Mouse (Mus musculus): ENCODE data around the gene Ube2u. TPM values are rescaled to one million over a fixed set of nuclear protein-coding genes. Genes with fewer than 3 reads are reported as not detected.

The Ube2u gene
- total RNA-seq, 2 experiments from 2014 or later = not detected

DNA sequence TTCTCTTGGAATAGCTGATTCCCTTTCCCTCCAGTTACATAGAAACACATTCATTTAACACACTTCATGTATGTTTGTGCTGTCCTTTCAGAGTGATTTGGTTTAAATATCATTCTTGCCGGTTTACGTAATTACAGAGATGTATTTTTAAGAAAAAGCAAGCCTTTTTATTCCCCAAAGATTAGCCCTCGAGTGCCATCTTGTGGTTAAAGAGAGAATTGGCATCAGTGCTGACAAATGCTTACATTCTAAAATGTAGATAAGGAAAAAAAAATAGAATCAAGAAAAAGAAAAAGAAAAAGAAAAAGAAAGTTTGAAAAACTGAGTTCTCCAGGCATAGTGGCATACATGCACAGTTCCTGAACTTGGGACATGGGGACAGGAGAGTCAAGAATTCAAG, 59.2 kb downstream of the Ube2u start:
- intact Hi-C loops (cut with DNase I) = loop anchor here (1.0 to 10.0 kb wide), 6 partner anchors 131 to 591 kb away; partner anchors contain the start of gene Ror1
- DNase-seq = peak; percentile 16 to 68

DNA sequence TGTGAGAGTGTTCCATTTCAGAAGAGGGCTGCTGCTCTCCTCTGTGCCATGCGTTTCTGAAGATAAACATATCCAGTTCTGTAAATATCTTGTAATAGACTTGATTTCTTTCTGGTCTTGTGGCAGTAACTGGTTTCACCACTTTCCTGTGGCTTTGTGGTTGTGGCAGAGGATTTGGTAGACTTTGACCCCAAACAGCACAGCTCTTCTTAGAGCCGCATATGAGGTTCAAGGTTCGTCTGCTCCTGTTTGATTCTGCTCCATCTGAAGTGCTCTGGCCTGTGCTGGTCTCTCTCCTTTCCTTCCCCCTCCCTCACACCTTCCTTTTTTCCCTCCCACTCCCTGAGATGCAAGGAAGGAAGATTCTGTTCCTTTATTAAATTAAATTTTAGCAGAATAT, 60.8 kb downstream of the Ube2u start:
- DNase-seq = no peak
- intact Hi-C loops (cut with DNase I) = loop anchor here (2.0 to 10.0 kb wide), 5 partner anchors 132 to 592 kb away; no protein-coding TSS in a partner anchor

DNA sequence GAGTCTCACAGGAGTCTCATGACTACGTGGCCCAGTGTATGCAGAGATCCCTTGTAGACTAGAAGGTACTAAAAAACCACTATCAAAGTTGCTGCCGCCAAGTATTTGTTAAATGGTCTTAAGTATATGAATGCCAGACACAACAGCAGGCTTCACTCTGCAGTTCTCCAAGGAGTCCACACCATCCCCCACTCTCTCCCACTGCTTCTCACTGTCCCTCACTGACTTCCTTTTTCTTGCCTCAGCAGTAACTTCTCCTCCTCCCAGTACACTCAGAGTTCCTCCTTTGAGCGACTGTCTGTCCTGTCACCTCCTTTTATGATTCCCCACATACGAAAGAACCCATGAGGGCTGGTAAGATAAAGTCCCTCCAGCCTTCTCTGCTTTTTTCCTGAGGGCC, 69.3 kb downstream of the Ube2u start:
- DNase-seq = peak; percentile 11 to 40
- intact Hi-C loops (cut with DNase I) = no loop called here

DNA sequence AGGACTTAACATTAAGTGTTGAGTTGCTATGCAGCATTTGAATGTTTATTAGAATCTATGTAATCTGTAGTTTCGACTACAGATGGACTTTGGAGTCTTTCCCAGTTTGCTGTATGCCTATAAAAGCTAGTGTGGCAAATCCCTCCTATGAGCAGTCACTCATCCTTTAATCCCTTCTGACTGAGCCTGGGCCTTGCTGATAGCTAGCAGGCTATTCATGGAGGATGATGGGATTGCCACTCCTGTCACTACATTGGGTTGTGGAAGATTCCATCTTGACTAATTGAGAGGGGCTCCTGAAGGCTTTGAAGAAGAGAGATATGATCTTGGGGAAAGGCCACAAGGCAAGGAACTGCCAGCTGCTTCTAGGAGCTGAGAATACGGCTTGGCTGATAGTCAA, 74.6 kb downstream of the Ube2u start:
- intact Hi-C loops (cut with DNase I) = no loop called here
- no peak for DNase-seq

DNA sequence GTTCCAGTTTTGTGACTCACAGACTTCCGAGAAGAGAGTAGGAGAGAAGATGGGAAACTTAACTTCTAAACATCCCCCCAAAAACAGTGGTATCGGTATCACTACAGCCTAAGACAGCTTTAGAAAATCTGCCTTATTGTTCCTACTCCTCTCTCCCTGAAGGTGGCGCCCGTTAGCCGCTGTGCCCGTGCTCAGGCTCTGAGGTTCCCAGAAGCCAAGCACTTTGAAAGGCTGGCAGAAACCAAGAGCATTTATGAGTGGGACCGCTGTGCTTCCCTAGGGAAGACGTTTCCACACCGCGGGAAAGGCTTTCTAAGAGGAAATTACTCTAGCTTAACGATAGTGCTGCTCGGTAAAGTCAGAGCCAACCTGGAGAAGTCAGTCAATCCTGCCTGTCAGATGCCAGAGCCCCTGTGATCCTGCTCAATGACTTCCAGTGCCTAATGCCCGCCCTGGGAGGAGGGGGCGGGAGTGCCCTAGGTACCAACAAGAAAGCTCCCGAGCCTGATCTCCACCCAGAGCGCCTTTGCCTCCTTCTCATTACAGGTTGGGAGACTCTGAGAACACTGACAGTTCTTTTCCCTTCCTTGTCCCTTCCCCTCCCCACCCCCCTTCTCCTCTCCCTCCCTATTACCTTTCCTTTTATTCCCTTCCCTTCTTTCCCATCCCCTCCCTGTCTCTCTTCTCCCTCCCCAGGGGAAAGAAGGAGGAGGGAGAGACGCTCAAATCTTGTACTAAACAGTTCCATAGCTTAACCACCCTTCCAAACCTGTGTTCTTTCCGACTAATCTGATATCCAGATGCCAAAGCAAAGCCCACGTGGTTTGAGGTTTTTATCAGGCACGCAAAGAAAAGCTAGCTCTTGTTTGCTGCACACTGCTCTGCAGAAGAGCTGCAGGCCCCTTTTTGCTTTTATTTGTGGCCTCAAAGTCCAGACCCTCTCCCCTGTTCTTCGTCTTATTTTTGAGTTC, 109.9 kb downstream of the Ube2u start:
- DNase-seq = peak; percentile 76 to 83
- intact Hi-C loops (cut with DNase I) = loop anchor here (1.0 to 5.0 kb wide), 4 partner anchors 134 to 558 kb away; partner anchors contain the start of gene Cachd1

DNA sequence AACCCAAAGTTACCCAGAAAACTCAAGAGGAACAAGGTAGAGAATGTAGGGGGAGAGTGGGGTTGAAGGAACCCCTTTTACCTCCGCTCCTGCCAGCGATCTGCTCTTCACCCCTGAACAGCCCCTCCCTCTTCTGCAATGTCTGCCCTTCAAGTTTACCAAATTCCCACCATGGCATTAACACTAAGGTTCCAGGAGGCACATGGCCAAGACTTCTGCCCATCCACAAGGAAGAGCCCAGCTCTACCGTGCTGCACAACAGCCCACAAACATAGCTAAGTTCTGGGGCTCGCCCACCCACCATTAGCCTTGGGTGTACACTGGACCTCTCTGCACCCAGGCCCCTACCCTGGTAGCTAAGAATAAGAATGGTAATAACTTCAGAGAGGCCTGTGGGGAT, 117.1 kb downstream of the Ube2u start:
- no peak for DNase-seq
- intact Hi-C loops (cut with DNase I) = no loop called here

DNA sequence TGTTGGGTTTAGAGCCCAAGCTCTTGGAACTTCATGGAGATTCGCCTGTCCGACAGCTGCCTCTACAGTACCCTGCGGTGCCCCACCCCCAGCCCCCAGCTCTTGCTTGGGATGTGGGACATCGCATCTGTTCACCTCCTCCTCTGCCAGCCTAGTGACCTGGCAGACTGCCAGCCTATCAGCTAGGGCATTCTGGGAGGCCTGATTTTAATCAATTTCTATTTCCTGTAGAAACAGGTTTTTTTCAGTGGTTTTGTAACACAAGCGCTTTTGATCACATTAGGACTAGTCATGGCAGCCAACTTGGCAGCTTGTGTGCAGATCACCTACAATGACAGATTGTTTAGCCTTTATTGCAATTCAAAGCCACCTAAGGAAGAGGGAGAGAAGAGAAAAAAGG, 118.0 kb downstream of the Ube2u start:
- DNase-seq = no peak
- intact Hi-C loops (cut with DNase I) = no loop called here

DNA sequence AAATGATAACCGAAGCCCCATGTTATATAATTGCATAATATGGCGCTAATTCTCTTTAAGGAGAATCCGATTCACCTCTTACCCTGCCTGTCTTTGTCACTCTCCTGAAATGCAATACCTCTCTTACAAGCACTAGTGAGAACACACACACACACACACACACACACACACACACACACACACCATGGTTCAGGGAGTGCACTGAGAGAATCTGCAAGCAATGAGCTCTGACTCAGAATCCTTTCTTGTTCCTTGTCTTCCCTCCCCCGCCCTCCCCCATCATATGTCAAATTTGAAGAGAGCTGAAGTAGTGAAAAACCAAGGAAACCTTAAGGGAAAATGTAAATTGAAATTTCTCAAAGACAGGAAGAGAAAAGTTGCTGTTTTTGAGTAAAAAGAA, 118.4 kb downstream of the Ube2u start:
- DNase-seq = no peak
- intact Hi-C loops (cut with DNase I) = no loop called here

Measured in heart, postnatal 14 days (tissue).